Mouse (Mus musculus) forebrain, embryonic 13.5 days (tissue): ENCODE measurements around the gene Taar2. TPM values are rescaled to one million over a fixed set of nuclear protein-coding genes. Genes with fewer than 3 reads are reported as not detected.

Experiments
- polyA plus RNA-seq: library from polyadenylated mRNA; unstranded; fragments of >200 nt; fragmentation: Nextera tagmentation; extraction: Ambion mirVana; gene quantifications from 2 replicates; pipeline ENCODE4 v1.2.1, GENCODE M21; 2015

The Taar2 gene
- polyA plus RNA-seq, 1 experiment from 2014 or later = not detected

Other genes starting within 250 kb of the Taar2 start
- gene Rps12, start 151.3 kb upstream of the Taar2 start, polyA plus RNA-seq = 142 and 148 TPM in 2 replicates
- gene Slc18b1, start 141.6 kb upstream of the Taar2 start, polyA plus RNA-seq = 15.9 and 16.7 TPM in 2 replicates
- gene Vnn3, start 87.1 kb upstream of the Taar2 start, polyA plus RNA-seq = not detected in 2 replicates
- gene Vnn1, start 43.9 kb upstream of the Taar2 start, polyA plus RNA-seq = 0.14 TPM in 1 of 2 replicates, not detected in the other
- gene Taar1, start 18.2 kb upstream of the Taar2 start, polyA plus RNA-seq = not detected in 2 replicates
- not detected in 2 replicates for gene Taar3, start 11.0 kb downstream of the Taar2 start, polyA plus RNA-seq
- not detected in 2 replicates for gene Taar4, start 21.9 kb downstream of the Taar2 start, polyA plus RNA-seq
- gene Taar5, start 32.1 kb downstream of the Taar2 start, polyA plus RNA-seq = not detected in 2 replicates
- gene Taar6, start 47.1 kb downstream of the Taar2 start, polyA plus RNA-seq = not detected in 2 replicates
- gene Taar7a, start 54.9 kb downstream of the Taar2 start, polyA plus RNA-seq = not detected in 2 replicates
- gene Taar7b, start 61.4 kb downstream of the Taar2 start, polyA plus RNA-seq = not detected in 2 replicates
- gene Taar7d, start 88.7 kb downstream of the Taar2 start, polyA plus RNA-seq = not detected in 2 replicates
- gene Taar7e, start 99.0 kb downstream of the Taar2 start, polyA plus RNA-seq = not detected in 2 replicates
- not detected in 2 replicates for gene Taar7f, start 110.9 kb downstream of the Taar2 start, polyA plus RNA-seq
- not detected in 2 replicates for gene Taar8a, start 137.9 kb downstream of the Taar2 start, polyA plus RNA-seq
- gene Taar8b, start 153.7 kb downstream of the Taar2 start, polyA plus RNA-seq = not detected in 2 replicates
- gene Taar8c, start 163.3 kb downstream of the Taar2 start, polyA plus RNA-seq = not detected in 2 replicates
- not detected in 2 replicates for gene Taar9, start 171.0 kb downstream of the Taar2 start, polyA plus RNA-seq
- gene Stx7, start 210.7 kb downstream of the Taar2 start, polyA plus RNA-seq = 179 TPM in 2 replicates